Mouse (Mus musculus): Measurements from ENCODE around the gene Lamp2.
A peak's percentile ranks its signal among the peaks of the same experiment; 100 is the strongest.

DNA sequence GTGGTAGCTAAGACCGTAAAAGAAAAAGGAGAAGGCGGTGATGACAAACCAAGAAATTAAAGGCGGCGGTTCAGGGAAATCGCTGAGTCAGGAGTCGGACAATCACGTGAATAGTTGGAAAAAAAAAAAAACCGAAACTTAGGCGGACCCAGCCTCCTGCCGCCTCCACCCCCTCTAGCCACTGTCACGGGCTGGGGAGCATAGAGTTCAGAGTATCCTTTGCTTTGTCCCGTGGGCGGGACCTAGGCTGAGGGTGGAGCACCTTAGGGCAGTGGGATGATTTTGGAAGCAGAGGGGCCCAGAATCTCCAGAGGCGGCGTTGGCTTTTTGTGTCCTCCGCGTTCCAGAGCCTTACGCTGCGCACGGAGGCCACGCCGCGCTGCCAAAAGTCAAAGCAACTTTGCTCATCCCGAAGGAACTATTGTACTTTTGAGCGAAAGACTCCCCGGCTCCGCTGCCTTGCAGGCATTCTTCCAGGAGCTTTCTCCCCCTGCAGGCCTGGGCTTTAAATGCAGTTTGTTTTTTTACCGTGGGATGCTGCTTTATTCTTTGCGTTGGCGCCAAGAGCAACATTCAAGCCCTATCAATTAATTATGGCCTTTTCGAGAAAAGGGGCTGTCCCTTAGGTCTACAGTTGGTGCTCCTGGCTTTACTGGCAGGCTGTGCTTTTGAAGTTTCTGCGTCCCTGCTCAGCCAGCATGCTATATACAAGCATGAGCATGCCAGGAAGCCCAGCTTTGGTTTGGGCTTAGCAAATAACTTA lies 17.5 kb upstream of the Lamp2 start:
- TF ChIP-seq EP300 (IDR thresholded peaks at IDR 0.05), result peak; percentile 60; the same call in 1 of the 2 replicates
- TF ChIP-seq CTCF (IDR thresholded peaks at IDR 0.05), result peak; percentile 69
